Mouse (Mus musculus) ovary, postnatal 10 days (tissue): Measurements from ENCODE around the gene Hectd2.

Source experiments
- DNase-seq: peaks from one replicate; pipeline ENCODE4 v3.0.0; 2022; ENCODE audit warnings: low spot score

Hectd2 gene

GRCm38 (mm10) chr19:36561171-36561570 lies 6.7 kb downstream of the Hectd2 start:
- DNase-seq: no peak

GRCm38 (mm10) chr19:36564396-36564795 lies 10.0 kb downstream of the Hectd2 start:
- no peak for DNase-seq

GRCm38 (mm10) chr19:36573986-36574385 lies 19.5 kb downstream of the Hectd2 start:
- DNase-seq: no peak

GRCm38 (mm10) chr19:36575159-36575558 lies 20.7 kb downstream of the Hectd2 start:
- no peak for DNase-seq

- DNase-seq: no peak
These were observed 26.4 kb downstream of the Hectd2 start for GRCm38 (mm10) chr19:36580874-36581273.

- DNase-seq: no peak
These were observed 27.7 kb downstream of the Hectd2 start for GRCm38 (mm10) chr19:36582116-36582515.

GRCm38 (mm10) chr19:36585505-36585904 lies 31.1 kb downstream of the Hectd2 start:
- no peak for DNase-seq

GRCm38 (mm10) chr19:36594409-36594808 lies 40.0 kb downstream of the Hectd2 start:
- DNase-seq: no peak

- DNase-seq: no peak
These were observed 47.4 kb downstream of the Hectd2 start for GRCm38 (mm10) chr19:36601869-36602268.

GRCm38 (mm10) chr19:36602535-36603312 lies 48.3 kb downstream of the Hectd2 start:
- DNase-seq: no peak

GRCm38 (mm10) chr19:36606270-36606669 lies 51.8 kb downstream of the Hectd2 start:
- no peak for DNase-seq

GRCm38 (mm10) chr19:36609229-36609628 lies 54.8 kb downstream of the Hectd2 start:
- DNase-seq: no peak

- no peak for DNase-seq
These were observed 55.9 kb downstream of the Hectd2 start for GRCm38 (mm10) chr19:36610309-36610708.

- no peak for DNase-seq
These were observed 71.5 kb downstream of the Hectd2 start for GRCm38 (mm10) chr19:36625906-36626305.

GRCm38 (mm10) chr19:36626881-36627280 lies 72.4 kb downstream of the Hectd2 start:
- DNase-seq: no peak

GRCm38 (mm10) chr19:36629394-36629910 lies 75.0 kb downstream of the Hectd2 start:
- DNase-seq: no peak

GRCm38 (mm10) chr19:36630361-36630760 lies 75.9 kb downstream of the Hectd2 start:
- no peak for DNase-seq

GRCm38 (mm10) chr19:36634771-36635170 lies 80.3 kb downstream of the Hectd2 start:
- DNase-seq: no peak

- no peak for DNase-seq
These were observed 82.8 kb downstream of the Hectd2 start for GRCm38 (mm10) chr19:36637223-36637622.

- no peak for DNase-seq
These were observed 83.6 kb downstream of the Hectd2 start for GRCm38 (mm10) chr19:36637948-36638587.

- no peak for DNase-seq
These were observed 84.6 kb downstream of the Hectd2 start for GRCm38 (mm10) chr19:36639072-36639471.

- DNase-seq: no peak
These were observed 86.7 kb downstream of the Hectd2 start for GRCm38 (mm10) chr19:36641128-36641527.

GRCm38 (mm10) chr19:36645308-36645889 lies 91.0 kb downstream of the Hectd2 start:
- DNase-seq: no peak
